Mouse (Mus musculus): ENCODE measurements at regions not wholly inside any gene's neighbourhood (a gene's known extent, or its start where the extent isn't known, plus 50 kb on each side); places are given as distances from the start of the nearest gene placed in this dataset.

GRCm38 (mm10) chr14:73449901-73450495 is 59.8 kb upstream of the Med4 start:
- TF ChIP-seq CTCF (IDR thresholded peaks at IDR 0.05; ENCODE audit: control insufficient read depth, insufficient read depth, insufficient replicate concordance, low read depth, low read length), result no peak
- TF ChIP-seq POLR2A (IDR thresholded peaks at IDR 0.05; ENCODE audit: control insufficient read depth, low read depth, low read length), result no peak
